Mouse (Mus musculus): Measurements from ENCODE around the gene Rtp1. TPM values are rescaled to one million over a fixed set of nuclear protein-coding genes. Genes with fewer than 3 reads are reported as not detected.

The Rtp1 gene
- polyA plus RNA-seq, 1 experiment from 2014 or later = not detected

DNA sequence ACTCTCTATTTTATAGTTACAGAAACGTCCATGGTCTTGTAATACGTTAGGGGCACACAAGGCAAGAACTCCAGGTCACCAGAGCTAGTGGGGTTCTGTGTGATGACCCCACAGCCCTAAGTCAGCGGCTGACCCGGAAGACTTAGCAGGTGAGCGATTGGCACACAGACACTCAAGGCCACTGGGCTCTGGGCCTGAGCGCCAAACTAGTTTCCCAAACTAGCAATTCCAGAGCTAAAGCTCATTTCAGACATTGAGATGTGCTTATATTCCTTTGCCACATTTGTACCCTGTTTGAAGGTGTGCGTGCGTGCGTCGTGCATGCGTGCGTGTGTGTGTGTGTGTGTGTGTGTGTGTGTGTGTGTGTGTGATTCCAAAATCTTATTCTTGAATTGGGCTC, 53.9 kb downstream of the Rtp1 start:
- WGBS = 92% methylated on average over 12 of the region's 12 CpGs
- ATAC-seq (replicated peaks; ENCODE audit: insufficient number of reproducible peaks, low FRiP score, low TSS enrichment, low read depth) = no peak

DNA sequence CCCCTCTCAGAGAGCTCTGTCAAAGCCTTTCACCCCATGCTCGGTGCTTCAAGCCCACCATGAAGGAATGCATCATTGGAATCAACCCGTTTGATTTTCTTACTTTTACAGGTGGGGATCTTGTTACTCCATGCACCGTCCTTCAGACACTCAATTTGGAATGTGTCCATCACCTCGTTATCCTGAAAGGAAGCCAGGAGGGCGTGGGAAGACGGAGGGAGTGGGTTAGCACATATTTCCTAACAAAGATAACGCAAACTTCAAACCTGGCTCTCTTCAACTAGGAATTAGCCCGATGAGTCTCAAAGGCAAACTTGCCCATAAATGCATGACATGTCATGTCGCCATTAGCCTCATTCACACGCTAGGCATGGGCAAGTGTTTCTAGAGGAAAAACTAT, 54.4 kb downstream of the Rtp1 start:
- Histone ChIP-seq H3K4me3 (ENCODE audit: low read depth, low read length) (no peak overlapping the region), H3K9ac (replicated peaks; ENCODE audit: low read length) (no peak overlapping the region), H3K36me3 (replicated peaks; ENCODE audit: control insufficient read depth, insufficient read depth, low read depth, low read length) (no peaks in the 10 kb centered on the region), H3K27ac (replicated peaks; ENCODE audit: low read depth, low read length) (no peak overlapping the region), H3K4me2 (ENCODE audit: low read depth, low read length) (no peak overlapping the region), H3K4me1 (ENCODE audit: control insufficient read depth, insufficient read depth, low read length) (no peaks in the 10 kb centered on the region), H3K27me3 (ENCODE audit: control insufficient read depth, insufficient read depth, low read length) (no peaks in the 10 kb centered on the region), H3K9me3 (replicated peaks; ENCODE audit: control insufficient read depth, low read length) (no peaks in the 10 kb centered on the region)
- ATAC-seq (replicated peaks; ENCODE audit: insufficient number of reproducible peaks, low FRiP score, low TSS enrichment, low read depth) = no peak
- DNase-seq (ENCODE audit: low spot score) = no peak
- 82% methylated on average over 10 of the region's 10 CpGs for WGBS

More for the DNA sequence above, 53.9 kb downstream of the Rtp1 start:
- H3K27me3 ChIP-seq (ENCODE audit: control insufficient read depth, insufficient read depth, low read length) = no peaks in the 10 kb centered on the region
- no peaks in the 10 kb centered on the region for H3K4me1 ChIP-seq (ENCODE audit: control insufficient read depth, insufficient read depth, low read length)
- H3K9me3 ChIP-seq (replicated peaks; ENCODE audit: control insufficient read depth, low read length) = no peaks in the 10 kb centered on the region
- H3K9ac ChIP-seq (replicated peaks; ENCODE audit: low read length) = no peak overlapping the region
- no peak overlapping the region for H3K4me3 ChIP-seq (ENCODE audit: low read depth, low read length)
- no peak overlapping the region for H3K4me2 ChIP-seq (ENCODE audit: low read depth, low read length)
- H3K36me3 ChIP-seq (replicated peaks; ENCODE audit: control insufficient read depth, insufficient read depth, low read depth, low read length) = no peaks in the 10 kb centered on the region
- DNase-seq (ENCODE audit: low spot score) = no peak
- H3K27ac ChIP-seq (replicated peaks; ENCODE audit: low read depth, low read length) = no peak overlapping the region

Other genes starting within 250 kb of the Rtp1 start
- 34.9 and 36.6 TPM in 2 replicates for gene St6gal1, start 204.4 kb upstream of the Rtp1 start, polyA plus RNA-seq (2014; fragmentation: Nextera tagmentation; extraction: Ambion mirVana)
- 2.1 TPM in 2 replicates for gene Rtp4, start 91.2 kb downstream of the Rtp1 start, polyA plus RNA-seq (2014; fragmentation: Nextera tagmentation; extraction: Ambion mirVana)
- gene Masp1, start 91.7 kb downstream of the Rtp1 start, polyA plus RNA-seq (2014; fragmentation: Nextera tagmentation; extraction: Ambion mirVana) = 3.9 and 5.4 TPM in 2 replicates

Data from embryonic facial prominence, embryonic 11.5 days (tissue).